Mouse (Mus musculus): Measurements from ENCODE around the gene Palld. TPM values are rescaled to one million over a fixed set of nuclear protein-coding genes. Genes with fewer than 3 reads are reported as not detected.

Gene Palld
- total RNA-seq, 2 experiments from 2014 or later, result 280 to 283 TPM

GRCm38 (mm10) chr8:61607463-61607813 lies 295.1 kb downstream of the Palld start:
- DNase-seq, result no peak
- intact Hi-C loops (cut with DNase I), result no loop called here

DNA sequence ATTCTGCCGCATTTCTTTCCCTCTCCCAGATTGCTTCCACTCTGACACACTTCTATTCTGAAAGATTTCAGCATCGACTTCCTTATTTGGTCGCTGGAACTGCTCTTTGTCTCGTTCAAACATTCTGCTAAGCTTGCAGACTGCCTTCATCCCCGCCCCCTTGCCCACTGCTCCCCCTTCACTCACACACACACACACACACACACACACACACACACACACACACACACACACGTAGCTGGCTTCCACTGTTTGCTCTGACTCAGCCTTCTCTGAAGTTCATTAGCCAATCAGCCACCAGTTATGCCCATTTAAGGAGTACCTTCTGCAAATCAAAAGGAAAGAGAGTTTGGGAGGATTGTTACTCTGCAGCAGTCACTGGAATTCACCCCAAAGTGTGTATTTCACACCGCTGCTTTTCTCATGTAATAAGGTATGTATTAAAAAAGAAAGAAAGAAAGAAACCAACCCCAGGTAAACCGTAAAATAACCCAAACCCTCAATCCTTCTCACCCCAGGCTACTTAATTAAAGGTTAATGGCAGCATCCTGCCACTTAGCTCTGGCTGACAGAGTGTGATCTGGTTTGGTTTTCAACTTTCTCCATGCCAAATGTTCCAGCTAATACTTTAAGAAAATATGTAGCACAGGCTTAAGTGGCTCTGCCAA lies 295.6 kb downstream of the Palld start:
- intact Hi-C loops (cut with DNase I), result no loop called here
- peak; percentile 67 to 76 for DNase-seq

- intact Hi-C loops (cut with DNase I), result no loop called here
- no peak for DNase-seq
Observed at GRCm38 (mm10) chr8:61604871-61605270, 297.6 kb downstream of the Palld start.

GRCm38 (mm10) chr8:61596889-61597288 lies 305.6 kb downstream of the Palld start:
- intact Hi-C loops (cut with DNase I), result no loop called here
- DNase-seq, result no peak

- DNase-seq, result no peak
- intact Hi-C loops (cut with DNase I), result no loop called here
Observed at GRCm38 (mm10) chr8:61591446-61591845, 311.0 kb downstream of the Palld start.

- peak; percentile 89 to 93 for DNase-seq
- intact Hi-C loops (cut with DNase I), result no loop called here
Observed at GRCm38 (mm10) chr8:61590551-61591431, 311.7 kb downstream of the Palld start.

DNA sequence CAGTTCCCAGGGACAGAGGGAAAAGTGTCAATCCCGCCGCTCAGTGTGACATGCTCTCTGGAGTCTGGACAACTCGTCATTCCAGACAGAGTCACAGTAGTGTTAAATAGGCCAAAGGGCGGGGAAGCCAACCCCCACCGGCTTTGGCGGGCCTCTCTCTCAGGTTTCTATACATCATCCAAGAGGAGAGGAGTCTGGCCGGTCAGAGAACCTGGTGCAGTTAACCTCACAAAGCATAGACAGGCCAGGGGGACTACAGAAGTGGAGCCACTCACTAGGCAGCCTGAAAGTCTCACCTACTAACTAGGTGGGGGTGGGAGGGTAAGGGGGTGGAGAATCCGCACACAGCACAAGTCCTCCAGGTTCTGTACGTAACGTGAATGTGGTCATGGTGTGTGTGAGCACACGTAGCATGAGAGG lies 312.5 kb downstream of the Palld start:
- peak; percentile 64 to 69 for DNase-seq
- intact Hi-C loops (cut with DNase I), result no loop called here

DNA sequence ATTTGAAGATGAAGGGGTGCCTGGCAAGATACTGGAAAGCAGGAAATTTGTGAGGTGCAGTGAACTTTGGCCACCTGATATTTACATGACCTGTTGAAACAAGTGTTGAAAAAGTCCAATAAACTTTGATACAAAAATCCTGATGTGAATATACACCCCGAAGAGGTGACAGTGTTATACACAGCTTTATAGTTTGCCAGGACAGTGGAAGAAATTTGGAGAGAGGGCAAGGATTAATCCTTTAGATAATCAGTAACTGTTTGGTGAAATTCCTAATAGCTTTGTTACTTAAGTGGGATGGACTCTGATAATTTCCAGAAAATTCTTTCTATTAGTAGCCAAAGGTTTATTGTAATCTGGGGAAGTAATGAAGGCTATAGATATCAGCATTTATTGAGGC lies 314.2 kb downstream of the Palld start:
- intact Hi-C loops (cut with DNase I), result no loop called here

GRCm38 (mm10) chr8:61587731-61588130 lies 314.8 kb downstream of the Palld start:
- intact Hi-C loops (cut with DNase I), result no loop called here
- no peak for DNase-seq

More for the DNA sequence above, 314.2 kb downstream of the Palld start:
- DNase-seq, result no peak

GRCm38 (mm10) chr8:61586529-61586928 lies 316.0 kb downstream of the Palld start:
- intact Hi-C loops (cut with DNase I), result no loop called here
- DNase-seq, result no peak

DNA sequence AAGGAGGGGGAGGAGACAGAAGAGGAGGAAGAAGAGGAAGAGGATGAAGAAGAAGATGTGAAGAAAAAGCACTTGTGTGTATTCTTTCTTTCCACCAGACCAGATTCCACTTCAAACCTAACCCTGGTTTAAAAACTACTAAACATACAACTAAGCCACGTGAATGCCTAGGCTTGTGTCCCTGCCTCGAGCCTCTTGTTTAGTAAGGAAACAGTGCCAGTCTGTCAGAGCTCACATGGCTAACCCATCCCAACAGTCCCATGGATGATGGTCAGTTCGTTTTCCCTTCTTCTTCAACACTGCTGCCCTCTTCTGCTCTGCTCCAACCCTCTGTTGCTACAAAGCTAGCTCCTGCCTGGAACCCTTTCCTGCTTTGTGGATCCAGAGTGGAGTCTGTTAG lies 316.7 kb downstream of the Palld start:
- intact Hi-C loops (cut with DNase I), result no loop called here
- no peak for DNase-seq

GRCm38 (mm10) chr8:61584714-61585383 lies 317.6 kb downstream of the Palld start:
- DNase-seq, result no peak
- intact Hi-C loops (cut with DNase I), result no loop called here

GRCm38 (mm10) chr8:61582547-61582946 lies 319.9 kb downstream of the Palld start:
- intact Hi-C loops (cut with DNase I), result no loop called here
- DNase-seq, result no peak

- intact Hi-C loops (cut with DNase I), result no loop called here
Observed at GRCm38 (mm10) chr8:61581259-61581658, 321.2 kb downstream of the Palld start.

GRCm38 (mm10) chr8:61579831-61580230 lies 322.7 kb downstream of the Palld start:
- no peak for DNase-seq
- intact Hi-C loops (cut with DNase I), result no loop called here

More at GRCm38 (mm10) chr8:61581259-61581658, 321.2 kb downstream of the Palld start:
- DNase-seq, result no peak

DNA sequence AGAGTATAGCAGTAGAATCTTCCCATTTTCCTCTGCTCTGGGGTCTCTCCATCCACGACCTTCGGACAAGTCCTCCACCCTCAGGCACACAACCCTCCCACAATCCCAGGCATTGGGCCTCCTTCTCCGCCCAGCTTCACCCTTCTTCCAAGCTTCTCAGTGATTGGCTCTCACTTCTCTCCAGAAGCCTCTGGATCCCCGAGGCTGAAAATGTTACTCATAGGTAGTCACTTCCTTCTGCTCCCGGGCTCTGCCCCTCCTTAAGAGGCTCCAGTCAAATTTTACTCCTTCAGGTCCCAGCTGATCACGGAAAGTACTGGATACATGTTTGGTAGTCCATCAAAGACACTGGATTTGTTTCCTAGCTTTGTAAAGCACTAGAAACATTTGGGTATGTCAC lies 323.7 kb downstream of the Palld start:
- DNase-seq, result no peak
- intact Hi-C loops (cut with DNase I), result no loop called here

DNA sequence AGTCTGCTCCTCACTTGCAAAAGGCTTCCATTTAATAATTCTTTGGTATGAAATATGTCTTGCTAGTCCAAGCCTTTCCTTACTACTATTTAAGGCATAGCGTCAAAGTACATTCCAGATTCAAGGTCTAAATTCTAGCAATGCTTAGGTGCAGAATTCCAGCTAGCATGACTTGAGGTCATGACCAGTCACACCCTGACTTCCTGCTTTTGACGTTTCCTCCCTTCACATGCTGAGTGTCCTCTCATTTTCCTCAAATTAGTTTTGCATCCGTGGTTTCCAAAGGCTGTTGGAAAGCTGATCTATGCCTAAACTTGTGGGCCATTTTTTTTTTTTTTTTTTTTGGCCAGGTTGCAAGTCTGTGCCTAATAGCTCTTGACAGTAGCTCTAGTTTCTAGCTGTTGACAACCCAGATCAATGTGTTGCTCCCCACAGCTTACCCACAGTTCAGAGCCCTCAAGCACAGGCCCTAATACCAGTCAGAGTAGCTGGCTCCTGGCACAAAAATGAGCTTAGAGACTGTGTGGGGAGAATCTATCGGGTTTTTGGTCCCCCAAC lies 327.3 kb downstream of the Palld start:
- no peak for DNase-seq
- intact Hi-C loops (cut with DNase I), result no loop called here

DNA sequence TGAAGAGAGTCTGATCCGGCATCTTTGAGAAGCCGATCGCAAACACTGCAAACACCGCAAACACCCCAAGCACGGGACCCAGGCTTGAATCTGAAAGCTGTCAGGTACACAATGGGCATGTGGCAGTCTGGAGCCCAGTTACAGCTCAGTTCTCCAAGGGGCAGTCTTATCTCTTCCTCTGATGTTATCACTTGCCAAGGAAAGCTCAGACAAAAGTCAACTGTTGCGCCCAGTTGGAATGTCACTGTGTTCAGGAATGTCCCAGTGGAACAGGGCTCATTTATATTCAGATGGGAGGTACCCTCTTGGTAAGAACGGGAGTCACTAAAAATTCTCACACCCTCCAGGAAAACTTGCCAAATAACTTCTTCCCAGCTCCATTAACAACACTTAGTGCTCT lies 328.0 kb downstream of the Palld start:
- DNase-seq, result no peak
- intact Hi-C loops (cut with DNase I), result no loop called here

DNA sequence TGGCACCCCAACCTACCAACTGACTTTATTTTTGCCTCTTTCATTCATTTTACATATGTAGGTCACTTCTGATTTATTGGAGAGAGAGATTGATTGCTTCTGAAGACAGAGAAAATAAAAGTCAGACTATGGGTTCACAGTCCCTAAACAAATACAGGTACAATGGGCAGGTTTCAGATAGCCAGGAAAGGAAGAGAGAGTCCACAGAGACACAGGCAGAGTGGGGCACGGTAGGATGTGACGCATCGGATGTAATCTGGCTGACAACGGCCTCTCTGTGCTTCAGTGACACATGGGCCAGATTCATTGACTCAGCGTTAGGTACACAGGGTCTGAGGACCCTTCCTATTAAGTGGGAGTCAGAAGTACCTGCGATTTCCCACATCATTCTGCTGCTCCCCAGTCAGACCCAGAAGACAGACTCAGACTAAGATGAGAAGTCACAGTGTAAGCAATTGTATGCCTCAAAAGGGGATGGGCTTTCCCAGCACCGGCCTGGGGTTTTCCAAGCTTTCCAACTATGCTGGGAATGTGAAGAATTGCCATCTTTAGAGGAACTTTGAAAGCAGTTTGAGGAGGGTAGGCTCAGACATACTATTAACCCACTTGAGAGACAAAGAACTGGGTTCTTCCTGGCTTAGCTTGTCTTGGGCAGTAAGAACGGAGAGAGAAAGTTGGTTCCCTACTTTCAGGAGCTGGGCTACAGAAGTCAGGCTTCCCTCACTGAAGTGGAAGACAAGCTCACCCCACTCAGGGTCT lies 329.1 kb downstream of the Palld start:
- no peak for DNase-seq
- intact Hi-C loops (cut with DNase I), result no loop called here

DNA sequence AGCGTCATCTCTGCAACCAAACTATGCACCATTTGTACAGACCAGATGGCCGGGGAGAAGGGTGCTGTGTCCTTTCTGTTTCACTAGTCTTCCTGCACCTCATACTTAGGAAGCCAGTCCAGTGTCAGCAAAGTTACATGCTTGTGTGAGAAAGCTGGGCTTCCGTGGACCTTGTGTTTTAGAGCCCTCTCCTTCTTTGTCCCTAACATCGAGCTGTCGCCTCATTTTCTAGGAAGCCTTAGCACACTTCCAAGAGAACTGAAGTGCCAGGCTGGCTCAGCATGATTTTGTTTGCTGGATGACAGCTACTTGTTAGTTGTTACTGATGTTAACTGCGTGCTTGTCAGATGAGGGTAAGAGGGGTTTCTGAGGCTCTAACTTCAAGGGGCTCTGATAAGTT lies 329.8 kb downstream of the Palld start:
- intact Hi-C loops (cut with DNase I), result no loop called here
- DNase-seq, result no peak

GRCm38 (mm10) chr8:61570637-61571036 lies 331.9 kb downstream of the Palld start:
- intact Hi-C loops (cut with DNase I), result no loop called here
- DNase-seq, result no peak
